Mouse (Mus musculus): ENCODE measurements around the gene Pan2. TPM values are rescaled to one million over a fixed set of nuclear protein-coding genes. Genes with fewer than 3 reads are reported as not detected.
A peak's percentile ranks its signal among the peaks of the same experiment; 100 is the strongest.
"Not testable (repeated sequence)": the region's sequence is repeated elsewhere in the genome, so short reads cannot be mapped to it uniquely, and the experiment has no call there.

The Pan2 gene
- total RNA-seq, 2 experiments from 2014 or later, result 17.6 to 18.1 TPM

- DNase-seq, result peak; percentile 79
These were observed 19.2 kb upstream of the Pan2 start for GRCm38 (mm10) chr10:128283604-128284579.

GRCm38 (mm10) chr10:128290594-128290993 lies 12.5 kb upstream of the Pan2 start:
- peak; percentile 40 for DNase-seq

- DNase-seq, result no peak
These were observed 6.6 kb upstream of the Pan2 start for GRCm38 (mm10) chr10:128296370-128297090.

- peak; percentile 35 for DNase-seq
These were observed 5.9 kb upstream of the Pan2 start for GRCm38 (mm10) chr10:128297221-128297620.

- DNase-seq, result peak; percentile 82
These were observed 5.5 kb upstream of the Pan2 start for GRCm38 (mm10) chr10:128297622-128298021.

- no peak for DNase-seq
These were observed 4.9 kb upstream of the Pan2 start for GRCm38 (mm10) chr10:128298243-128298642.

GRCm38 (mm10) chr10:128298702-128299171 lies 4.4 kb upstream of the Pan2 start, which contains the start of gene Il23a:
Il23a (minus strand) TSS chr10:128298752.
- DNase-seq, result no peak

- no peak for DNase-seq
These were observed 778 bp upstream of the Pan2 start for GRCm38 (mm10) chr10:128302357-128302756.

- no peak for DNase-seq
These were observed 380 bp upstream of the Pan2 start for GRCm38 (mm10) chr10:128302785-128303125.

- DNase-seq, result no peak
These were observed 6.5 kb downstream of the Pan2 start for GRCm38 (mm10) chr10:128309654-128310053.

GRCm38 (mm10) chr10:128310177-128310576 lies 7.0 kb downstream of the Pan2 start:
- peak; percentile 69 for DNase-seq

- DNase-seq, result no peak
These were observed 7.8 kb downstream of the Pan2 start for GRCm38 (mm10) chr10:128310902-128311301.

- DNase-seq, result no peak
These were observed 12.4 kb downstream of the Pan2 start for GRCm38 (mm10) chr10:128315578-128315977.

GRCm38 (mm10) chr10:128321641-128322040 lies 18.5 kb downstream of the Pan2 start:
- no peak for DNase-seq

- peak; percentile 88 for DNase-seq
These were observed 19.3 kb downstream of the Pan2 start, which contains the start of gene Cnpy2 for GRCm38 (mm10) chr10:128322141-128323108. Cnpy2 (plus strand) TSS chr10:128322459.

GRCm38 (mm10) chr10:128323516-128323915 lies 20.4 kb downstream of the Pan2 start:
- no peak for DNase-seq

GRCm38 (mm10) chr10:128326825-128327224 lies 23.7 kb downstream of the Pan2 start:
- DNase-seq, result no peak

GRCm38 (mm10) chr10:128327610-128328009 lies 24.5 kb downstream of the Pan2 start:
- DNase-seq, result no peak

GRCm38 (mm10) chr10:128332358-128333249 lies 29.5 kb downstream of the Pan2 start:
- not testable (repeated sequence) for DNase-seq

GRCm38 (mm10) chr10:128335582-128335981 lies 32.4 kb downstream of the Pan2 start:
- DNase-seq, result peak; percentile 87

- DNase-seq, result no peak
These were observed 33.1 kb downstream of the Pan2 start for GRCm38 (mm10) chr10:128336195-128336594.
